Mouse (Mus musculus) liver, adult 2 months (tissue): Measurements from ENCODE around the gene Acacb.

Source experiments
- CTCF ChIP-seq: fragments of 200-500 bp; IDR thresholded peaks from 2 replicates; pipeline ENCODE4 v1.5.1; 2011; ENCODE audit warnings: low read depth, low read length, control low read depth
- POLR2A ChIP-seq: fragments of 200-500 bp; IDR thresholded peaks from 2 replicates; pipeline ENCODE4 v1.6.1; 2011; ENCODE audit warnings: low read length, control low read depth; ENCODE audit not compliant: insufficient read depth; ENCODE audit errors: extremely low read depth

DNA sequence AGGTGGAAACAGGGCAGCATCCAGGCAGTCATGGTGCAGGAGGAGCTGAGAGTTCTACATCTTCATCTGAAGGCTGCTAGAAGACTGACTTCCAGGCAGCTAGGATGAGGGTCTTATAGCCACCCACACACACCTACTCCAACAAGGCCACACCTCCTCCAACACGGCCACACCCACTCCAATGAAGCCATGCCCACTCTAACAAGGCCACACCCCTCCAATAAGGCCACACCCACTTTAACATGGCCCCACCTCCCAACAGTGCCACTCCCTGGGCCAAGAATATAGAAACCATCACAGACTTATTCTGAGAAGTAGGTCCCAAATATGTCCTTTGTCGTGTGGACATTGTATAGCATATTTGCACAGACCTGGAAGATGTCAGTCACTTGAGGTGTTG is 59.8 kb downstream of the Acacb start:
- TF ChIP-seq POLR2A (no peak), CTCF (no peak)
